Mouse (Mus musculus): Measurements from ENCODE around the gene Sash3. TPM values are rescaled to one million over a fixed set of nuclear protein-coding genes. Genes with fewer than 3 reads are reported as not detected.
"Not testable (repeated sequence)": the region's sequence is repeated elsewhere in the genome, so short reads cannot be mapped to it uniquely, and the experiment has no call there.

Sash3 gene
- total RNA-seq, 2 experiments from 2014 or later: 0.51 to 0.55 TPM

DNA sequence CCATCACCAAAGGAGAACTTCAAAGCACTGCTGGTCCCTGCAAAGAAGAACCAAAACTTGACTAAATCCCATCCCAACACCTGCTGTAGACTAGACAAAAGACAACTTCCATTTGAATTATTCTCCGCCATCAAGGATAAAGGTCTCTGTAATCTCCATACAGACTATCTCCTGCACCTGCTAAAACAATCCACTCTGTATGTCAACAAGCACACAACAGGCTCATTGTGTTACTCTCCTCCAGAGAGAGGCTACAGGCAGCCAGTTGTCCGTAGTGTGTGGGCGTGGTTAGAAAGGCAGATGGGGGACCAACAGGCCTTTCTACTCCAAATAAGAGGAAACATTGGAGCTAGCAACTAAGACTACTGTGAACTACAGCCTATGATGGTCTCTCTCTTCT is 51.6 kb downstream of the Sash3 start:
- intact Hi-C loops (cut with DNase I; ENCODE audit: low total_unique reads): no loop called here
- no peak for DNase-seq

DNA sequence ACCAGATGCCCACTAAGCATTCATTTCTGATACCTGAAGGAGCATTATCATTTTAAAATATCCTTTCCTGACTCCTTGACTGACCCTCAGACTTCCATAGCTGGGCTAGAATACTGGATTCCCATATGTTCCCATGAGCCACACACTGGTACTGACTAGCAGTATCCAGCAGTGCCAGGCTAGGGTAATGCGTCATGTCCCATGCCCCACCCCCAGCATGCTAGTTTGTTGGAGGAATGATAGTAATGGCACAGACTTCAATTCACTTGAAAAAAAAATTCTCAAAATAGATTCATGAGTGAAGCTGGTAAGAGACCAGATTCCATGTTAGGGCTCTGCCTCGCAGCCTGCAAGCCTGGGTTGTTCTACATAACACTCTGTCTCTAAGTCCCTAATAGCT is 52.8 kb downstream of the Sash3 start:
- DNase-seq: no peak
- intact Hi-C loops (cut with DNase I; ENCODE audit: low total_unique reads): no loop called here

DNA sequence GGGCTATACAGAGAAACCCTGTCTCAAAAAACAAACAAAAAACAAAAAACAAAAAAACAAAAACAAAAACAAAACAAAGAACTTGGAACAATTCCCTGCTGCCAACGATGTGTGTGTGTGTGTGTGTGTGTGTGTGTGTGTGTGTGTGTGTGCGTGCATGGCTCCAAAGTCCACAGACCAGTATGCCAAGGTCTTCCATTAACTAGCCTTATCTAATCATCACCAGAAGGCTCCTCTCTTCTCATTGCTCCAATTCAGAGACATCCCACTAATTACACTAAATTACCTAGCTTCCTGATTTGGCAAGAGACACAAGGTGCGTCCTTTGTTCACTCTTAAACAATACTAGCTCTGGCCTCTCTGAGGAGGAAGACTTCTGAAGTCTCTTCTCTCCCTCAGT is 54.5 kb downstream of the Sash3 start:
- intact Hi-C loops (cut with DNase I; ENCODE audit: low total_unique reads): no loop called here
- no peak for DNase-seq

DNA sequence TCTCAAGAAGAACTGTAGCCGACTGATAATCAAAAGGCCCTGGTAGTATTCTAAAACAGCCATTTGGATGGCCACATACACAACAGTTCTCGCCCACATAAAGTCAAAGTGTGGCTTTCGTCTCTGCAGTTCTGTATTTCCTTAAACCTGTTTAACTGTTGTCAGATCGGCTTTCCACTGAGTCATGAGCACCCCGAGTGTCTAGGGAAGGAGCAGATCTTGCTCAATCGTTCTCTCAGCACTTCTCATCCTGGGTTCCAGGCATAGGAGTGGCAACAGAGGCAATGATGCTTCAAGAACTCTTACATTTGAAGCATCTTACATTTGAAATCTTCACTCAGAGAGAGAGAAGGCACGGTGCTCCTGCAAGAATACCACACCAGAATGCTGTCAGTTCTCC is 55.7 kb downstream of the Sash3 start:
- DNase-seq: no peak
- intact Hi-C loops (cut with DNase I; ENCODE audit: low total_unique reads): no loop called here

DNA sequence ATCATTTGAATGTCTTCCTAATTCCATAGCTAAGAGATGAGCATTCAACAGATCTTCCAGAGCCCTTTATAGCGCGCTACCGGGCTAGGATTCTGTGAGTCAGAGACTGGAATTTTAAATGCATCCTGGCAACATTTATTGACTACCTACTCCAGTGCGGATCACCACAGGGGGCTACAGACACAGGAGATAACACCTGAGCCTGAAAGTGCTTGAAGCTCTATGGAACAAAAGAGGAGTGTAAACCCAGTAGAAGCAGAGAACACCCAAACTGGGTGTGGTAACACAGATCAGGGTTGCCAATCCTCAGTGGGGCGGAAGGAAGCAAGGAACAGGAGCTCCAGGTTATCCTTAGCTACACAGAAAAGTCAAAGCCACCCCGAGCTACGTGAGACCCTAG is 56.2 kb downstream of the Sash3 start:
- intact Hi-C loops (cut with DNase I; ENCODE audit: low total_unique reads): no loop called here

DNA sequence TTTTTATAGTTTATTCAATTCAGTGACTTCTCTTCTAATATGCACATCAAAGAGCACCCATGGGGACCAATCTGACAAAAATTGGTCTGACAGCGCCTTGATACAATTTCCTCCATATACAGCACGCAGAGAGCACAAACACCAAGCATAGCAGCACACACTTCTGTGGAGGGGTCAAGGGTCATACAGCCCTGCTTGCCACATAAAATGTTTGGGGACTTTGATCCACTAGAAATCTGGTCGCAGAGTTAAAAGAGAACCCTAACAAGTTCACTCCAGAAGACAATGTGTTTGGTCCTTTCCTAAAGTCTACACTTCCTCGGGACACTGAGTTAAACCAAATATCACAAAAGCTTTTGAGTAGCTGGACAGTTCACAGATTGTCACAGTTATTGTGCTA is 56.8 kb downstream of the Sash3 start:
- no peak for DNase-seq
- intact Hi-C loops (cut with DNase I; ENCODE audit: low total_unique reads): no loop called here

More for the DNA sequence above, 56.2 kb downstream of the Sash3 start:
- DNase-seq: no peak

DNA sequence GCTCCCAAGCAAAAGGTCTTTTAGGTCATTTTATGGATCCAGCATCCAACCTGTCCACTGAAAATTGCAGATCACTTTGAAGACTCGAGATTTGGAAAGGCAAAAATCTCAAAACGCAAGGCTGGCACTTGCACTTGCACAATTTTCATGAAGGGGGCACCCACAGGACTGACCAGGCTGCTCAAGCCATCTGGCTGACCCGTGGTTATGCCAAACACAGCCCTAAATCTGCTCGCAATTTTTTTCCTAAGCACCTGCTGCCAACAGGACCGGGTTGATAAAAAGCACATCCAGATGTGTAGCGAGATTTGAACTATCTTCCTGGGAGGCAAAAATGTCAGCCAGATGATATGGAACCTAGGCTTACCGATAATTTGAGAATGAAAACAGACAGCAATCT is 57.5 kb downstream of the Sash3 start:
- intact Hi-C loops (cut with DNase I; ENCODE audit: low total_unique reads): no loop called here
- no peak for DNase-seq

DNA sequence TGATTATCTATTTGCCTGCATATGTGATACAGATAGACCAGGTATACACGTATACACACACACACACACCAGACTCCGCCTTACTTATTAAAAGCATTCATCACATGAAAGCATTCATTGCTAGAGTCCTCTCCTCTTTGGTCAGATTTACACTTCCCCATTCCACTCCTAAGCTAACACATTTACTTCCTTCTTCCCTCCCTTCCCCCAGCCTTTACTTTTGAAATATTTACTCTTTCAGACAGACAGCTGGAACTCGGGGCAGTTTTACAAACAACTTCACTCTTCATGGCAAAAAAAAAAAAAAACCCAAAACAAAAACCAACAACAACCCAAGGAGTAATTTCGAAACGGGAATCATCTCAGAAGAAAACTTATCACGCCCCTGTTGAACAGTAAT is 58.2 kb downstream of the Sash3 start:
- intact Hi-C loops (cut with DNase I; ENCODE audit: low total_unique reads): no loop called here
- DNase-seq: no peak

DNA sequence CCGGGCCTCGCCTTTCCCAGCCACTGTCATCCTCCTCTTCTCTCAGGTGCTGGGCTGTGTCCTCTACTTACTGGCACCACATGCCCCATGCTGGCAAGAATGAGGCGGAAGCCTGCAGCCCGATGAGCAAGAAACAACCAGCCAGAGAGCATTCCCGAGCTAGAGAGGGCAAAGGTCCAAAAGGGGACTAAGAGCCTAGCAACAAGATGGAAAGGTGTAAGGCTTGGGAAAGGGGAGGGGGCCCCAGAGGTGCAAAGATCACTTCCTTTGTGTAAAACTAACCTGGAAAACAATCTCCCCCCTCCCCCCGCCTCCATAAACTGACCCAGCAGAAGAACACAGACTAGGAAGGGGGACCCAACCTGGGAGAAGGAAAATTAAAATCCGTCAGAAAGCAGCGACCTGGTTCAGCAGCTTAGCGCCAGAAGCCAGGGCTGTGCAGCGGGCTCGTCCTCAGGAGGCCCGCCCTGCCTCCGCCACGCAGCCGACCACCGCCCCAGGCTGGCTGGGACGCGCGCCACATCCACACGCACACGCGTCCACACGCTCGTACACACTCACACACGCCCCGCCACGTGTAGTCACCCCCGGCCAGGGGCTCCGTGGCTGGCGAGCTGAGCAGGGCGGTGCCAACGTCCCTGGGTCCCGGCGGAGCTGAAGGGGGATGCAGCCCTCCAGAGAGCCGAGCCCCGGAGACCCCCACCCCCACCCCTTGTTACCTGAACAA is 61.7 kb downstream of the Sash3 start:
- intact Hi-C loops (cut with DNase I; ENCODE audit: low total_unique reads): no loop called here
- peak; percentile 19 for DNase-seq

DNA sequence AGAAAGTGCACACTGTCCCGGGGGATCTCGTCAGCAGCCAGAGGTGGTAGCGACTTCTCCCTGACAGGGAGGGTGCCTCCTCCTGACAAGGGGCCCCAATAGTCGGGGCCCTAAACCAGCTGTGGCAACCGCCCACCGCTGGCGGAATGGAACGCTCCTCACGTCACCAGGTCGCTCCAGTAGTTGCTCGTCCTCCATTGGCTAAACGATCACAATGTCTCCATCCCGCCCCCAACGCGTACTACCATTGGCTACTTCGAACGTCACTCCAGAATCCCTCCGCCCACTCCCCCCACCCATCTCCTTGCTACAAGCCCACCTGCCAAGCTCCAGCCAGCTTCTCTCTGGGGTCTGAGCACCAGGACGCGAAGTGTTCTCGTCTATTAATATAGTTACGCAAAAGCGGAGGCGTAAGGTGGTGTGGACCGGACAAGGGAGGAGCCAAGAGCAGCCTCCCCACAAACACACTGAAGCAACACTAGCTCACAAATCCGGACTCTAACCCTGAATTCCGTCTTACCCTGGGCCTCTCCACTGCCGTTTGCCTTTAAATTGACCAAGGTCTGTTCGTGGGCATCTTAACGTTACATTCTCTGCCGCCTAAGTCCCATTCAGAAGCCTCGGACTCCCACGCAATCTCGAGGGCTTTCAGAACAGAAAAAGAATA is 62.4 kb downstream of the Sash3 start, which contains the start of gene Zdhhc9:
Zdhhc9 (minus strand) TSS at position 360 of the 667 bp plus-strand sequence.
- DNase-seq: peak; percentile 75
- intact Hi-C loops (cut with DNase I; ENCODE audit: low total_unique reads): no loop called here

DNA sequence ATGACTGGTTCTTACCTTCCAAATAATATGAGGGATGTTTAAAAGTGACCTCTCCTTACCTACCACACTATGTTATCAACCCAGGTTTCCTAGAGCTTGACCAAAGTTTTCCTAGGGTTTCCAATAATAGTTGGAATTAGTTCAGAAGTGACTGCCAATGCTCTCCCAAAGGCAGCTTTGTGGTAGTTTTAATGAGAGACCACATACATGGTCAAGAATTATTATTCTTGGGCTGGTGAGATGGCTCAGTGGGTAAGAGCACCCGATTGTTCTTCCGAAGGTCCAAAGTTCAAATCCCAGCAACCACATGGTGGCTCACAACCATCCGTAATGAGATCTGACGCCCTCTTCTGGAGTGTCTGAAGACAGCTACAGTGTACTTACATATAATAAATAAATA is 63.5 kb downstream of the Sash3 start:
- DNase-seq; intact Hi-C loops (cut with DNase I; ENCODE audit: low total_unique reads): not testable (repeated sequence)

Other genes with a start within 250 kb of the Sash3 start
- 10 to 100 TPM in 1 of 2 experiments, 1 to 10 TPM in 1; 6.8 to 13.5 TPM for gene Ocrl, start 234.0 kb upstream of the Sash3 start, total RNA-seq (2021)
- 10 to 100 TPM in 1 of 2 experiments, 1 to 10 TPM in 1; 9.1 to 16.8 TPM for gene Apln, start 111.6 kb upstream of the Sash3 start, total RNA-seq (2021)
- 1 to 10 TPM in 1 of 2 experiments, under 1 TPM in 1; 0.49 to 1.7 TPM for gene Xpnpep2, start 37.7 kb upstream of the Sash3 start, total RNA-seq (2021)
- gene Zdhhc9, start 62.4 kb downstream of the Sash3 start, total RNA-seq (2021): 1 to 10 TPM; 7.4 to 9.5 TPM
- 10 to 100 TPM; 11.5 to 15.0 TPM for gene Utp14a, start 110.4 kb downstream of the Sash3 start, total RNA-seq (2021)
- gene Bcorl1, start 194.9 kb downstream of the Sash3 start, total RNA-seq (2021): 1 to 10 TPM; 5.5 to 8.4 TPM

Data from gastrocnemius, postnatal 14 days (tissue).